Mouse (Mus musculus) liver, postnatal 0 days (tissue): Measurements from ENCODE around the gene Sccpdh.

Experiments
- CTCF ChIP-seq: sonication (generic); IDR thresholded peaks from 2 replicates; pipeline ENCODE4 v1.5.1; 2016; ENCODE audit warnings: antibody characterized with exemption, low read depth
- EP300 ChIP-seq: IDR thresholded peaks from 2 replicates; pipeline ENCODE4 v1.6.1; 2016; ENCODE audit warnings: antibody characterized with exemption, low read depth, mild to moderate bottlenecking

- no peak for TF ChIP-seq CTCF
- no peak for TF ChIP-seq EP300
These were observed 16.8 kb upstream of the Sccpdh start for GRCm38 (mm10) chr1:179651224-179651623.
